Comparison of ENCODE assay signal across 9 mouse cellular contexts in the genomic region with DNA sequence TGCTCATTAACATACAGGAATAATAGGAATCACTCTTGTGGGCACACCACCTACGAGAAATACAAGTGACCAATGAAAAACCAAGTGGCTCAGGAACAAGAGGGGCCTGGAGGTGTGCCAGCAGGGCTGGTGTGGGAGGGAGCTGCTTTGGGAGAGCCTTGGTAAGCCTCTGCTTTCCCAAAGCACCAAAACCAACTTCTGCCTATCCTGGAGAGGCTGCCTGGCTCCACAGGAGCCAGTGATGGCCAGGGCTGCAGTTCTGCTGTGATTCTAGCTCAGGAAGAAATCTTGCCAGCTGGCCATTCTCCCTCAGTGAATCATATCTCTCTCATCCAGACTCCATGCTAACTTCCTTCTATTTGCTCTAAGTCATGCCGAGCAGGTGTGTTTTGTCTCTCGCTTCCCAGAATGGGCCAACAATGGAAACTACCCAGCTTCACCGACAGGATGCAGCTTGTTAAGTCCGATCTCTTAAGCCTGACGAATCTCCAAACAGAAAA. TPM values are rescaled to one million over a fixed set of nuclear protein-coding genes. Genes with fewer than 3 reads are reported as not detected.
DNase-seq lines count a peak whose midpoint lies in the region; ATAC-seq and TF ChIP-seq lines count a peak whose summit lies in the region.
"Had no signal": no experiment of that assay in that cellular context is flagged by ENCODE, and none has a peak within 500 bp of the region (broad histone marks: within the 10 kb centered on the region; RNA-seq: fewer than 3 reads in every experiment).

No protein-coding gene starts in this region.

- peaks cover 16% of the 10 kb centered on the region for H3K4me1 ChIP-seq in intestine, embryonic 14.5 days (replicated peaks; ENCODE audit: control insufficient read depth, insufficient read depth, low read length)
- H3K4me1 ChIP-seq in limb, embryonic 15.5 days = peaks cover 36% of the 10 kb centered on the region

- peaks cover 69% of the 10 kb centered on the region for H3K36me3 ChIP-seq in intestine, embryonic 14.5 days (ENCODE audit: control insufficient read depth, insufficient read depth, low read length)
- H3K36me3 ChIP-seq in limb, embryonic 15.5 days = peaks cover 35% of the 10 kb centered on the region

- H3K9ac ChIP-seq in intestine, embryonic 14.5 days (ENCODE audit: low read length) = no peak overlapping the region
- no peak overlapping the region for H3K9ac ChIP-seq in limb, embryonic 15.5 days
- H3K9ac ChIP-seq: liver, embryonic 14.5 days had no signal

- 0 out of 2 replicates have a peak, but pooled peaks have one; percentile 39 for ATAC-seq in intestine, embryonic 14.5 days (replicated peaks; ENCODE audit: low FRiP score, low TSS enrichment, low read depth)
- no peak for ATAC-seq in limb, embryonic 15.5 days (ENCODE audit: insufficient number of reproducible peaks, low FRiP score, low TSS enrichment, low read depth)

- peak overlapping the region; percentile 76 for H3K27ac ChIP-seq in intestine, embryonic 14.5 days (ENCODE audit: low read depth)
- H3K27ac ChIP-seq in limb, embryonic 15.5 days = peak overlapping the region; percentile 61; the same call in 1 of the 2 replicates
- H3K27ac ChIP-seq: liver, embryonic 14.5 days had no signal

- peak; percentile 21; the same call in 1 of the 2 replicates for TF ChIP-seq CTCF in brain, embryonic 14.5 days (IDR thresholded peaks at IDR 0.05; ENCODE audit: borderline replicate concordance, extremely low read depth, insufficient read depth, insufficient read length)

- no peaks in the 10 kb centered on the region for H3K27me3 ChIP-seq in intestine, embryonic 14.5 days (replicated peaks; ENCODE audit: control insufficient read depth, insufficient read depth, low read length)
- no peaks in the 10 kb centered on the region for H3K27me3 ChIP-seq in limb, embryonic 15.5 days

- no peak overlapping the region for H3K4me2 ChIP-seq in intestine, embryonic 14.5 days (ENCODE audit: low read length)
- H3K4me2 ChIP-seq in limb, embryonic 15.5 days = no peak overlapping the region

- TF ChIP-seq POLR2A in brain, embryonic 14.5 days (IDR thresholded peaks at IDR 0.05; ENCODE audit: borderline replicate concordance, extremely low read depth, insufficient read depth, insufficient read length, poor library complexity, severe bottlenecking) = no peak

- peak; percentile 93 for DNase-seq in brain, embryonic 14.5 days (ENCODE audit: low read depth)
- DNase-seq in cerebellum, postnatal 25 days = peak; percentile 86 to 91
- peak; percentile 99 for DNase-seq in heart, adult 11 months
- no peak for DNase-seq in intestine, embryonic 14.5 days (ENCODE audit: low spot score)
- peak; percentile 27 for DNase-seq in ovary, postnatal 36 days (ENCODE audit: low spot score)
- DNase-seq in embryo, embryonic 10 days (ENCODE audit: low spot score) = no peak
- DNase-seq in adrenal gland, adult 8-10 months = no peak

- no peaks in the 10 kb centered on the region for H3K9me3 ChIP-seq in intestine, embryonic 14.5 days (ENCODE audit: control insufficient read depth, low read length)
- H3K9me3 ChIP-seq in limb, embryonic 15.5 days = no peaks in the 10 kb centered on the region

- 41% methylated on average over 6 of the region's 6 CpGs for WGBS in intestine, embryonic 14.5 days
- 64% methylated on average over 6 of the region's 6 CpGs for WGBS in limb, embryonic 15.5 days

- no peak overlapping the region for H3K4me3 ChIP-seq in intestine, embryonic 14.5 days (ENCODE audit: low read depth, low read length)
- H3K4me3 ChIP-seq in limb, embryonic 15.5 days = no peak overlapping the region

RNA-seq across cellular contexts. Expression of a gene that starts 49.2 kb away (rescaled TPM):
- 58.1 and 69.3 TPM in 2 replicates for polyA plus RNA-seq in brain, embryonic 14.5 days (2012; rRNA removed)
- 52.3 and 59.1 TPM in 2 replicates for polyA plus RNA-seq in intestine, embryonic 14.5 days (2014; fragmentation: Nextera tagmentation; extraction: Ambion mirVana)
- polyA plus RNA-seq in limb, embryonic 15.5 days (2015; fragmentation: Nextera tagmentation; extraction: Ambion mirVana) = 49.0 and 54.2 TPM in 2 replicates
- total RNA-seq in adrenal gland, adult 8-10 months (2022) = 10 to 100 TPM; 24.2 to 37.3 (median 28.3) TPM

RNA-seq across cellular contexts. Expression of a gene that starts 55.4 kb away (rescaled TPM):
- polyA plus RNA-seq in brain, embryonic 14.5 days (2012; rRNA removed) = 18.3 and 19.3 TPM in 2 replicates
- 9.5 and 11.3 TPM in 2 replicates for polyA plus RNA-seq in intestine, embryonic 14.5 days (2014; fragmentation: Nextera tagmentation; extraction: Ambion mirVana)
- 18.2 and 20.1 TPM in 2 replicates for polyA plus RNA-seq in limb, embryonic 15.5 days (2015; fragmentation: Nextera tagmentation; extraction: Ambion mirVana)
- 10 to 100 TPM; 23.9 to 36.8 (median 28.8) TPM for total RNA-seq in adrenal gland, adult 8-10 months (2022)

Comparison
In these comparisons a context has a peak if more than half of its experiments do, and no peak if none do; other contexts are left out.
1. DNase-seq: peak in brain, embryonic 14.5 days (single experiment), cerebellum, postnatal 25 days (2 of 2), heart, adult 11 months (single experiment) and ovary, postnatal 36 days (single experiment); none in intestine, embryonic 14.5 days (single experiment), embryo, embryonic 10 days (single experiment) and adrenal gland, adult 8-10 months (single experiment).